Mouse (Mus musculus): ENCODE data around the gene Hif1an. TPM values are rescaled to one million over a fixed set of nuclear protein-coding genes. Genes with fewer than 3 reads are reported as not detected.

The Hif1an gene
- polyA plus RNA-seq, 2 experiments, result 27.3 to 30.1 TPM

- Histone ChIP-seq H3K4me2 (replicated peaks; ENCODE audit: low read depth, low read length, severe bottlenecking) (no peak overlapping the region), H3K27ac (replicated peaks; ENCODE audit: low read depth, low read length) (no peak overlapping the region), H3K27me3 (ENCODE audit: control insufficient read depth, insufficient read depth, low read length) (no peaks in the 10 kb centered on the region), H3K4me3 (replicated peaks; ENCODE audit: low read length) (no peak overlapping the region), H3K36me3 (ENCODE audit: control insufficient read depth, insufficient read depth, low read length) (no peaks in the 10 kb centered on the region), H3K9ac (ENCODE audit: low read depth, low read length, severe bottlenecking) (no peak overlapping the region), H3K4me1 (ENCODE audit: control insufficient read depth, insufficient read depth, low read length) (no peaks in the 10 kb centered on the region), H3K9me3 (ENCODE audit: control insufficient read depth, low read length) (no peaks in the 10 kb centered on the region)
- TF ChIP-seq POLR2A (IDR thresholded peaks at IDR 0.05; ENCODE audit: borderline replicate concordance, extremely low read depth, insufficient read depth, insufficient read length), result no peak
- ATAC-seq (ENCODE audit: low FRiP score, low read depth), result no peak
- WGBS, result 31% methylated on average over 3 of the region's 3 CpGs
- DNase-seq (ENCODE audit: low spot score), result no peak
These were observed 27.3 kb upstream of the Hif1an start for GRCm38 (mm10) chr19:44535376-44535775.

DNA sequence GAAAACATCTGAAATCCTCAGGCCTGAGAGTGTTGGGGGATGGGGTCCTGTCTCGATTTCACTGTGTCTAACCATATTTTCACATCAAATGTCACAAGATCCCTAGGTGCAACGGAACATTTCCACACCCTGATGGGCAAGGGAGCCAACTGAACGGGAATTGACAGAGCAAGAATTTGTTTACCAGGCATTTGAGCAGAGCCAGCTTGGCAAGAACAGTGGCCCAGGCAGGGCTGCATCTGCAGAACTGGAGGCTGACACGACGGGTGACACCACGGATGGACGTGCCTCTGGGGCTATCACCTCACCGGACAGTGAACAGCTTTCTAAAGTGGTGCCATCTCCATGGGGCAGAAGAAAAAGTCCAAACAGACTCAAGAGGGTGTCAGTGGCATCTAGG lies 25.2 kb upstream of the Hif1an start:
- no peaks in the 10 kb centered on the region for H3K4me1 ChIP-seq (ENCODE audit: control insufficient read depth, insufficient read depth, low read length)
- 79% methylated on average over 8 of the region's 8 CpGs for WGBS
- no peak overlapping the region for H3K27ac ChIP-seq (replicated peaks; ENCODE audit: low read depth, low read length)
- H3K27me3 ChIP-seq (ENCODE audit: control insufficient read depth, insufficient read depth, low read length), result no peaks in the 10 kb centered on the region
- ATAC-seq (ENCODE audit: low FRiP score, low read depth) (no peak), DNase-seq (ENCODE audit: low spot score) (no peak)
- peaks cover 5% of the 10 kb centered on the region; the same call in 1 of the 2 replicates for H3K9me3 ChIP-seq (ENCODE audit: control insufficient read depth, low read length)
- no peak overlapping the region for H3K4me3 ChIP-seq (replicated peaks; ENCODE audit: low read length)
- no peak overlapping the region for H3K9ac ChIP-seq (ENCODE audit: low read depth, low read length, severe bottlenecking)
- no peak overlapping the region for H3K4me2 ChIP-seq (replicated peaks; ENCODE audit: low read depth, low read length, severe bottlenecking)
- H3K36me3 ChIP-seq (ENCODE audit: control insufficient read depth, insufficient read depth, low read length), result no peaks in the 10 kb centered on the region
- no peak for TF ChIP-seq POLR2A (IDR thresholded peaks at IDR 0.05; ENCODE audit: borderline replicate concordance, extremely low read depth, insufficient read depth, insufficient read length)

DNA sequence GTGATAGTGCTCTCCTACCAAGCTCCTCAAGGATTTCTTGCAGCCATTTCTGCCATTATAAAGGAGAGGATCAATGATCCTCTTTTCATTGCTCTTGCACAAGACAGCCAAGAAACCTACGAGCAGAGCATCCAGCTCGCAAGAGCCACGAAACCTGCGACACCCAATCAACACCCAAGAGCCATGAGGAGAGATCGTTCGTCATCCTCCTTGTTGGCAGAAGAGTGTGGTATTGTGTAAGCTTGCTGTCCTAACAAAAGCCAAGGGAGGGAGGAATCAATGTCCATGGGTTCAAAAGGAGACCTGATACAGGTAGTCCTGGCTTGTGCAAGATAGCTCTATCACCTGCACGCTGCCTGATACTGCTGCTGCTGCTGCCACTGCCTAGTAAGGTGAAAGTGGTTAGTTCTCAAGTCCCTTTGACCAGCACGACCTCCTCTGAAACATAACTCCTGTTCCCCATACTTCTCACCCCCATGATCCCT lies 19.9 kb upstream of the Hif1an start:
- no peak overlapping the region for H3K9ac ChIP-seq (ENCODE audit: low read depth, low read length, severe bottlenecking)
- no peak for TF ChIP-seq POLR2A (IDR thresholded peaks at IDR 0.05; ENCODE audit: borderline replicate concordance, extremely low read depth, insufficient read depth, insufficient read length)
- DNase-seq (ENCODE audit: low spot score) (no peak), ATAC-seq (ENCODE audit: low FRiP score, low read depth) (no peak)
- peaks cover 3% of the 10 kb centered on the region; the same call in 1 of the 2 replicates for H3K27me3 ChIP-seq (ENCODE audit: control insufficient read depth, insufficient read depth, low read length)
- no peak overlapping the region for H3K4me3 ChIP-seq (replicated peaks; ENCODE audit: low read length)
- no peak overlapping the region for H3K4me2 ChIP-seq (replicated peaks; ENCODE audit: low read depth, low read length, severe bottlenecking)
- H3K9me3 ChIP-seq (ENCODE audit: control insufficient read depth, low read length), result peaks cover 5% of the 10 kb centered on the region; the same call in 1 of the 2 replicates
- H3K4me1 ChIP-seq (ENCODE audit: control insufficient read depth, insufficient read depth, low read length), result peaks cover 3% of the 10 kb centered on the region; the same call in 1 of the 2 replicates
- H3K36me3 ChIP-seq (ENCODE audit: control insufficient read depth, insufficient read depth, low read length), result peaks cover 1% of the 10 kb centered on the region; the same call in 1 of the 2 replicates
- no peak overlapping the region for H3K27ac ChIP-seq (replicated peaks; ENCODE audit: low read depth, low read length)
- 83% methylated on average over 8 of the region's 8 CpGs for WGBS

- DNase-seq (ENCODE audit: low spot score), result no peak
- H3K4me3 ChIP-seq (replicated peaks; ENCODE audit: low read length), result no peak overlapping the region
- no peak for TF ChIP-seq POLR2A (IDR thresholded peaks at IDR 0.05; ENCODE audit: borderline replicate concordance, extremely low read depth, insufficient read depth, insufficient read length)
- WGBS, result 64% methylated on average over 10 of the region's 10 CpGs
- H3K27me3 ChIP-seq (ENCODE audit: control insufficient read depth, insufficient read depth, low read length), result peaks cover 3% of the 10 kb centered on the region; the same call in 1 of the 2 replicates
- no peak overlapping the region for H3K9ac ChIP-seq (ENCODE audit: low read depth, low read length, severe bottlenecking)
- H3K9me3 ChIP-seq (ENCODE audit: control insufficient read depth, low read length), result peaks cover 5% of the 10 kb centered on the region; the same call in 1 of the 2 replicates
- peaks cover 17% of the 10 kb centered on the region for H3K36me3 ChIP-seq (ENCODE audit: control insufficient read depth, insufficient read depth, low read length)
- ATAC-seq (ENCODE audit: low FRiP score, low read depth), result no peak
- H3K4me2 ChIP-seq (replicated peaks; ENCODE audit: low read depth, low read length, severe bottlenecking), result 0 out of 2 replicates have a peak overlapping the region, but pooled peaks have one; percentile 71
- H3K4me1 ChIP-seq (ENCODE audit: control insufficient read depth, insufficient read depth, low read length), result peaks cover 3% of the 10 kb centered on the region; the same call in 1 of the 2 replicates
- no peak overlapping the region for H3K27ac ChIP-seq (replicated peaks; ENCODE audit: low read depth, low read length)
These were observed 18.3 kb upstream of the Hif1an start for GRCm38 (mm10) chr19:44544372-44544771.

DNA sequence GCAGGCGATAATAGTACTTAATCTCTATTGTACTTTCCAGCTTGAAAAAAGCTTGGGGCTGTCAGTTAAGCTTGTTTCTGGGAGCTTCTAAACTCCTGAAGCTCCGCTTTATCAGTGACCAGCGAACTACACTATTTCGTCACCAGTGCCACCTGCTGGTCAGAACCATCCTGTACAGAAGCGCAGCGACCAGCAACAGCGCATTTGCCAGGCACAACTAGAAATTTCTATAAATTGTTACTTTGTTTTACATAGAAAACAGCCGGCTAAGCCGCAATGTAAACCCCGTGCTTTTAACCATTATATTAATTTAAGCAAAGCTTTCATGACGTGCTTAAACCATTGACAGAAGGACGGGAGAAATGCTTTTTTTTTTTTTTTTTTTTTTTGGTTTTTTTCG lies 17.9 kb upstream of the Hif1an start:
- Histone ChIP-seq H3K4me1 (ENCODE audit: control insufficient read depth, insufficient read depth, low read length) (peaks cover 3% of the 10 kb centered on the region; the same call in 1 of the 2 replicates), H3K9ac (ENCODE audit: low read depth, low read length, severe bottlenecking) (no peak overlapping the region), H3K27ac (replicated peaks; ENCODE audit: low read depth, low read length) (no peak overlapping the region), H3K4me2 (replicated peaks; ENCODE audit: low read depth, low read length, severe bottlenecking) (peak overlapping the region; percentile 71), H3K27me3 (ENCODE audit: control insufficient read depth, insufficient read depth, low read length) (peaks cover 3% of the 10 kb centered on the region; the same call in 1 of the 2 replicates), H3K4me3 (replicated peaks; ENCODE audit: low read length) (peak overlapping the region; percentile 42), H3K9me3 (ENCODE audit: control insufficient read depth, low read length) (peaks cover 5% of the 10 kb centered on the region; the same call in 1 of the 2 replicates), H3K36me3 (ENCODE audit: control insufficient read depth, insufficient read depth, low read length) (peaks cover 21% of the 10 kb centered on the region)
- ATAC-seq (ENCODE audit: low FRiP score, low read depth), result 0 out of 2 replicates have a peak, but pooled peaks have one; percentile 65
- peak; percentile 91 for DNase-seq (ENCODE audit: low spot score)
- WGBS, result 3% methylated on average over 13 of the region's 13 CpGs
- no peak for TF ChIP-seq POLR2A (IDR thresholded peaks at IDR 0.05; ENCODE audit: borderline replicate concordance, extremely low read depth, insufficient read depth, insufficient read length)
